Mouse (Mus musculus): ENCODE measurements around the gene H2-Q7.
A peak's percentile ranks its signal among the peaks of the same experiment; 100 is the strongest.
"Not testable (repeated sequence)": the region's sequence is repeated elsewhere in the genome, so short reads cannot be mapped to it uniquely, and the experiment has no call there.

Gene H2-Q7

DNA sequence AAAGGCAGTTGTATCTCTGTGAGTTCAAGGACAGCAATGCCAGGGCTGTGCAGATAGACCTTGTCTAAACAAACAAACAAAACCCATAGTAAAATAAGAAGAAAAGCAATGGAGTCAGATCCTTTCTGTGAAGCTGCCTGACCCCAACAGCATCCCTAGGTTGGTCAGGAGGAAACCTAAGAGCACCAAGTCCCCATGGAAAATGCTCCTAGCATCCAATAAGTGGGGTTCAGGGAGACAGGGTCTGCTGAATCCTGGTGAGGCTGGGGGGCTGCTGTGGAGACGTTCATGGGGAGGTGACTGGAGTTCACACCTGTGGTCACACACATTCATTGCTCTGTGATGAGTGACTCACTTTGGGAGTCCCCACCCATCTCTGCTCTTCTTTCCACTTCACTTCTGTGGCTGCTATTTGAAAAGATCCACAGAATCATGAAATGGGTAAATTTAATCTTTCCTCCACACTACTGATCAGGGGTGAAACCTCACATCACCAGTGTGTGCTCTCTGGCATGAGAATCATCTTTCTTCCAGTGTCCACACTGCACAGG is 1.5 kb upstream of the H2-Q7 start:
- DNase-seq = not testable (repeated sequence)

DNA sequence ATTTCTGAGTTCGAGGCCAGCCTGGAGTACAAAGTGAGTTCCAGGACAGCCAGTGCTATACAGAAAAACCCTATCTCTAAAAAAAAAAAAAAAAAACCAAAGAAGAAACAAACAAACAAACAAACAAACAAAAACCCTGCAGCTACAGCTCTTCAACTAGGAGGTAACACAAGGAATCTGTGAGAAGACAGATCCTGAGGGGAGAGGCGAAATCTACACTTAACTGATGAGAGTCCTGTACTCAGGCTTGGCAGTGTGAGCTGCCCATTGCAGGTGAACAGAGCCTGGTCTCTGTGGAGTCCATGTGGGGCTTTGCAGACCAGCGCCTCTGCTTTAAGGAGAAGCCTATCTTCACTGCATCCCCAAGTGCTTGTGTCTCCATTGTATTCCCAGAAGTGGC is 560 bp upstream of the H2-Q7 start:
- not testable (repeated sequence) for DNase-seq

DNA sequence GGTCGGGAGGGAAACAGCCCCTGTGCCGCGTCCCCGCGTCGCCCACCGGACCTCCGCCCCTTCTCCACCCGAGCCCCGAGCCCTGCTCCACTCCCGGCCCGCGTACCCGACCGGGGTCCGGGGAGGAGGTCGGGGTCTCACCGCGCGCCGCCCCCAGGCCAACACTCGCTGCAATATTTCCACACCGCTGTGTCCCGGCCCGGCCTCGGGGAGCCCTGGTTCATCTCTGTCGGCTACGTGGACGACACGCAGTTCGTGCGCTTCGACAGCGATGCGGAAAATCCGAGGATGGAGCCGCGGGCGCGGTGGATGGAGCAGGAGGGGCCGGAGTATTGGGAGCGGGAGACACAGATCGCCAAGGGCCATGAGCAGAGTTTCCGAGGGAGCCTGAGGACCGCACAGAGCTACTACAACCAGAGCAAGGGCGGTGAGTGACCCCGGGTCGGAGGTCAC is 366 bp downstream of the H2-Q7 start:
- DNase-seq = peak; percentile 25

GRCm38 (mm10) chr17:35439925-35440645 is 1.1 kb downstream of the H2-Q7 start:
- DNase-seq = not testable (repeated sequence)

DNA sequence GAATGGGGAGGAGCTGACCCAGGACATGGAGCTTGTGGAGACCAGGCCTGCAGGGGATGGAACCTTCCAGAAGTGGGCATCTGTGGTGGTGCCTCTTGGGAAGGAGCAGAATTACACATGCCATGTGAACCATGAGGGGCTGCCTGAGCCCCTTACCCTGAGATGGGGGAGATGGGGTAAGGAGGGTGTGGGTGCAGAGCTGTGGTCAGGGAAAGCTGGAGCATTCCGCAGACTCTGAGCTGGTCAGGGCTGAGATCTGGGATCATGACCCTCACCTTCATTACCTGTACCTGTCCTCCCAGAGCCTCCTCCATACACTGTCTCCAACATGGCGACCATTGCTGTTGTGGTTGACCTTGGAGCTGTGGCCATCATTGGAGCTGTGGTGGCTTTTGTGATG is 3.4 kb downstream of the H2-Q7 start:
- not testable (repeated sequence) for DNase-seq

DNA sequence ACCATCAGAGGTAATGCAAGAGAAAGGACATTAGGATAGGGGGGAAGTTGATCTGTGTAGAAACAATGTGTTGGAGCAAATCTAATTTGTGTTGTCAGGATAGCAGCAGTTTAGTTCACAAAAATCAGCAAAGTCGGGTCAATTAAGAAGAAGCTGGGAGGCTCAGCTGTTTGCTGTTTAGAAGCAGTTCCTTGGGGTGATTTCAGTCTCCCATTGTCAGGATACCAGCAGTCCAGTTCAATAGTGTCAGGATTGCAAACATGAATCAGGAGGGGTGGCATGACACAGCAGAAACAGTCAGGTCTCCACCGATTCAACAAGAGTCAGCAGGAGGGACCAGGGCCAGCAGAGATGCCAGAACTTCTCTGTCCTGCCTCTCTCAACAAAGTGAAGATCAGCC is 5.6 kb downstream of the H2-Q7 start:
- DNase-seq = not testable (repeated sequence)

DNA sequence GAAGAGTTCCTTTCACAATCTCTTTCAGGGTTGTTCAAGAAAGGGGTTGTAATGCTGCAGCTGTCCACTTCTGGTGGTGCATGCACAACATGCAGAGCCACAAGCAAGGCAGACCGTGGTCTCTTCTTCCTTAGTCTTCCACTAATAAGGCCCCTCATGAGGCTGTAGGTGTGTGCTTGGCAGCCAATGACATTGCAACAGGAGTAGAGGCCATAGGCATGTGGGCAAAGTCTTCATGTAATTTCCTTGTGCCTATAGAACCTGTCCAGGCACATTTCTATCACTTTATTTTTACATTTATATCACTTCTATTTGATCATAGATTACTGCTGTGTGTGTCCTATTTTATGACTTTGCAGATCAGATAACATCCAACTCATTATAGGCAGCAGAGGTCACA is 19.3 kb downstream of the H2-Q7 start:
- not testable (repeated sequence) for DNase-seq

DNA sequence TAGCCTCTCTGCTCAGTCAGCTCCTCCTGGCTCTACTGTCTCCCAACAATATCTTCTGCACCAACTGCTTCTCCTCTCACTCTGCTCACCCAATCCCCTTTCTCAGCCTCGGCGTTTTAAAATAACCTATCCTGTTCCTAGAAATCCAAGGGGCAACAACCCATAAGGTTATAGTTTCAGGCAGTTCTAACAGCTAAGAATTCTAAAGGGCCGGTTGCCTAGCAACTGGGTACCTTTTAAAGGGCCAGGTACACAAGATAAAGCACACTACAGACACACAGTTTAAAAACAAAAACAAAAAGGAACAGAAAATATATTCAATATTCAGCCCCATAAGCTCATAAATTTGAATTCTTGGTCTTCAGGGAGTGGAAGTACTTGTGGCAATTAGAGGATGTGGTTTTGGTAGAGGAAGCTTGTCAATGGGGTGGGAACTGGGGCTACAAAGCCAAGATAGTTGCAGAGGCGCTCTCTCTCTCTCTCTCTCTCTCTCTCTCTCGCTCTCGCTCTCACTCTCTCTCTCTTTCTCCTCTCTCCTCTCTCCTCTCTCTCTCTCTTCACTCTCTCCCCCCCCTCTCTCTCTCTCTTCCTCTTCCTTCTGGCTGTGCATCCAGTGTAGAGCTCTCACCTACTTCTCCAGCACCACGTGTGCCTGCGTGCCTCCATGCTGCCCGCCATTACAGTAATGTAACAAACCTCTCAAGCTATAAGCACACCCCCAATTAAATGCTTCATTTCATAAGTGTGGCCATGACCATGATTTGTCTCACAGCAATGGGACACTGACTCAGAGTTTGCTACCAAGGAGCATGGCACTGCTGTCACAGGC is 21.8 kb downstream of the H2-Q7 start:
- not testable (repeated sequence) for DNase-seq

- DNase-seq = peak; percentile 55
Measured at GRCm38 (mm10) chr17:35465651-35466050, 26.7 kb downstream of the H2-Q7 start.

DNA sequence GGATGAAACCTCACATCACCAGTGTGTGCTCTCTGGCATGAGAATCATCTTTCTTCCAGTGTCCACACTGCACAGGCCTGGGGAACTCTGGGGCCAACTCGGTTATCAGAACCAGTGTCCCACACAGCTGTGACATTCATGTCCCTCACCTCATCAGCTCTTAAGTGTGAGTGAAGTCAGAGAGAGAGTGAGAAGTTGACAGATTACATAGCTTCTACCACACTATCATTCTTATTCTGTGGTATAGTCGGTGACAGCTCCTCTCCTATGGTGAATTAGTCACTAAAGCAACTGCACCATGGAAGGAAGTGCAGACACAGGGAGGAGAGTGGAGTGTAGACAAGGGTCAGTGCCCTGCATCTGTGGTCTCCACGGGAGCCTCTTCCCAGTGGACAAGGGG is 30.0 kb downstream of the H2-Q7 start:
- DNase-seq = not testable (repeated sequence)

DNA sequence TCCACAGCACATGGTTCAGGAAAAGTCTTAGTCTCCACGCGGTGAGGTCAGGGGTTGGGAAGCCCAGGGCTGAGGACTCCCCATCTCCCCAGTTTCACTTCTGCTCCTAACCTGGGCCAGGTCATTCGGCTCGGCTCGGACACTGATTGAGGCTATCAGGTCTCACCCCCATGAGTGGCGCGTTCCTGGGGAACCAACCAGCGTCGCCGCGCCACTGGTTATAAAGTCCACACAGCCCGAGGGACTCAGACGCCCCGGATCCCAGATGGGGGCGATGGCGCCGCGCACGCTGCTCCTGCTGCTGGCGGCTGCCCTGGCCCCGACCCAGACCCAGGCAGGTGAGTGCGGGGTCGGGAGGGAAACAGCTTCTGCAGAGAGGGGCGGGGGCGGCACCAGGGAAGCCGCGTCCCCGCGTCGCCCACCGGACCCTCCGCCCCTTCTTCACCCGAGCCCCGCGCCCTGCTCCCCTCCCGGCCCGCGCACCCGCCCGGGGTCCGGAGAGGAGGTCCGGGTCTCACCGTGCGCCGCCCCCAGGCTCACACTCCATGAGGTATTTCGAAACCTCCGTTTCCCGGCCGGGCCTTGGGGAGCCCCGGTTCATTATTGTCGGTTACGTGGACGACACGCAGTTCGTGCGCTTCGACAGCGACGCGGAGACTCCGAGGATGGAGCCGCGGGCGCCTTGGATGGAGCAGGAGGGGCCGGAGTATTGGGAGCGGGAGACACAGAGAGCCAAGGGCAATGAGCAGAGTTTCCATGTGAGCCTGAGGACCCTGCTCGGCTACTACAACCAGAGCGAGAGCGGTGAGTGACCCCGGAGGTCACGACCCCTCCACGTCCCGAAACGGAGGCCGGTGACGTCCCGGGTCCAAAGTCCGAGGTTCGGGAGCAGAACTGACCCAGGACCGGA is 31.1 kb downstream of the H2-Q7 start, which contains the start of gene H2-Q10:
Gene H2-Q10, plus strand, starts transcription at position 248 of the 910 bp plus-strand sequence.
- peak; percentile 25 for DNase-seq

DNA sequence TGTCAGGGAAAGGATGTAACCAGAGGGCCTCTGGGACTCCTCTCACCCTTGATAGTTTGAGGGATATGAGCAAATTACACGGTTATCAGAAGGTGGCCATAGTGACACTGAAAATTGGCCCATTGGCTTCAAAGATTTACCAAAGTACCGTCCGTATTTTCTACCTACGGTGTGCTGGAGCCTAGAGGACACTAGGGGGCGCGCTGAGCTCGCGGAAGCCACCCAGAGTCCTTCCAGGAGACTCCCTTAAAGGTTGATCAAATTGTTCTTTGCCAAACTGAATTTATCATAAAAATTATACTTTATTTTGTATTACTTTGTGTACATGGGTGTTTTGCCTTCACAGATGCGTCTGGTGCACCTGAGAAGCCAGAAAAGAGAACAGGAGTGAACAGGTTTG is 45.1 kb downstream of the H2-Q7 start:
- DNase-seq = peak; percentile 80

DNA sequence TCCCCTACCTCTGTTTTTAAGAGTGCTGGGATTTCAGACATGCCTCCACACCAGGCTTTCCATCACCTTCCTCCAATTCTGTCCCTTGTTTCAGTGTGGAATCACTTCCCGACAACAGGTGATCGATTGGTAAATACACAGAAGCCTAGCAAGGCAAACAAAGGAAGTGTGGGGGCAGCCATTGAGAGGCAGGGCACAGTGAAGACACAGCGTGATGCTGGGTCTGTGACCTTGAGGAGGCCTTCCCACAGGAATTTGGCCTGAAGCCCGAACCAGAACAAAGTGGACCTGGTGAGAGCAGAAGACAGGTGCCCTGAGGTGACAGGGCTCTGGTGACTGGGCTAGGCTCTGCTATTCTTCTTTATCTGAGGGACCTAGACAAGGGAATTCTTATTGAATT is 46.7 kb downstream of the H2-Q7 start:
- no peak for DNase-seq

DNA sequence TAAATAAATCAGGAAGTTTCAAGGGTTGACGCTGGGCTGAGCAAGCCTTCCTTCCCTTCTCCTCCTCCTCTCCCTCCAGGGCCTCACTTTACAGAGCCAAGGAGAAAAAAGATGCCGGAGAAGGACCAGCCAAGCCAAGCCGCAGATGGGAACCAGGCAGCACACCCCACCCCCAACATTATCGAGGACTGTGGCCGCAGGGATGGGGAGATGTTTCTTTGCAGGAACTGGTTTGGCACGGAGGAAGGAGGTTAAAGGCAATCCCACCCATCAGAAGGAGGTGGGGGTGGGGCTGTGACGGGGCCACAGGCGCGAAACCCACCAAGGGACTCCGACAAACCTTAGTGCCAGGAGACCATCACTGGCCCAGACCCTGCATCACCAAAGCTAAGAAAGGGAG is 47.8 kb downstream of the H2-Q7 start:
- DNase-seq = no peak

- DNase-seq = no peak
Measured at GRCm38 (mm10) chr17:35488041-35488440, 49.1 kb downstream of the H2-Q7 start.

DNA sequence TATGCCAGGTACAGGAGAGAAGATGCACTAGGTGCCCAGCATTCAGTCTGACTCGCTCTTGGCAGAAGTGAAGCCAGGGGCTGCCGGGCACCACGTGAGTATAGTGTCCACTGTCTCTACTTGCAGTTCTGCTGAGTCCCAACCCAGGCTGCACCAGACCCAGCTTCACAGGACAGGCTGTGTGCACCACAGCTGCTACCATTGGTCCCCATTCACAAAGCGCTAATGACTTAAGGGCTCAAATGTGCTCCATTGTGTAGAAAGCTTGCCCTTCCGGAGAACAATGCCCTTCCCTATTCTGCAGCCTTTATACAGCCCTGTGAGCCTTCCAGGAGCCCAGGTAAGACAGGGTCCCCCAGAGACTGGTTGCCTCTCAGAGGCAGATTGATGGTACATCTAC is 51.4 kb downstream of the H2-Q7 start:
- no peak for DNase-seq
